Mouse (Mus musculus): ENCODE results near the gene Pld4.
A peak's percentile ranks its signal among the peaks of the same experiment; 100 is the strongest.

The Pld4 gene

DNA sequence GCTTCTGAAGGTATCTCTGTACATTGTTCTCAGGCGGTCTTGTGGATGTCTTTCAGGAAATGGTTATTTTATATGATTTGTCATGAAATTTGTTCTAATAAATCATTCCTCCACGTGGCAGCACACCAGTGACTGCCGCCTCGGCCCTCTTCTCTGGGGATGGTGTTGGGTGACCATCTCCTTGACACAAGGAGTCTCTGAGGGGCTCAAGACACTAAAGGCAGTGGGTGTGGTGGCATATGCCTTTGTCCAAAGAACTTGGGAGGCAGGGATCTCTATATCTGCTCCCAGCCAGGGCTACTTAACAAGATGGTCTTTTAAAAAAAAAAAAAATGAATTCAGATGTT lies 14.0 kb upstream of the Pld4 start:
- H3K36me3 ChIP-seq (ENCODE audit: control insufficient read depth, insufficient read depth, low read length, poor library complexity, severe bottlenecking) = no peaks in the 10 kb centered on the region
- H3K27me3 ChIP-seq (ENCODE audit: control insufficient read depth, insufficient read depth, low read length, poor library complexity, severe bottlenecking) = no peaks in the 10 kb centered on the region
- no peak for DNase-seq (ENCODE audit: low read depth, low spot score)

DNA sequence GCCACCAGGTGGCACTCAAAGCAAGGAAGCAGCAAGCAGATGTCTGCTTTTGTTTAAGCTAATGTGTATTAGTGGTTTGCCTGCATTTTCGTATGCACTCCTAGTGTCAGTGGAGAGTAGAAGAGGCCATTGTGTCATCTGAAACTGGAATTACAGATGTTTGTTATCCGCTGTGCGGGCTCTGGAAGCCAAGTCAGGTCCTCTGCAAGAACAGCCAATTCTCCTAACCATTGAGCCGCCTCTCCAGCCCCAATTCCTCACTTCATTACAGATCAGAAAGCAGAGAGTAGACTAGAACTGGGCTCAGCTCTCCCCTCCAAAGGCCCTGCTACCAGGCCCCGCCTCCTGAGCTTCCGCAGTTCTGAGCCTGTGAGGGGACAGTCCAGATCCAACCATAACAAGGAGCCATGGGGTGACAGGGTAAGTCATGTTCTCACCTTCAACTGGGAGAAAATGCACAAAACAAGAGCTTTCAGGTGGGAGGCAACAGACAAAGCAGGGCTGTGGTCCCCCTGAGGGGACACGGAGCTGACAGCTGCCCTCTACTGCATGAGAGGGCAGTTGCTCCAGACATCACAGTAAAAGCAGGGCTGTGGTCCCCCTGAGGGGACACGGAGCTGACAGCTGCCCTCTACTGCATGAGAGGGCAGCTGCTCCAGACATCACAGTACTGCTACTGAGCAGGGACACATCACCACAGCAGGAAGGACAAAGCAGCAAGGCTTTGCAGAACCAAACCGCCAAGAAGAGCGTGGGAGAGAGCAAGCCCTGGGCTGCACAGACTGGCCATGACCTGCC lies 13.4 kb upstream of the Pld4 start:
- Histone ChIP-seq H3K36me3 (ENCODE audit: control insufficient read depth, insufficient read depth, low read length, poor library complexity, severe bottlenecking) (no peaks in the 10 kb centered on the region), H3K27me3 (ENCODE audit: control insufficient read depth, insufficient read depth, low read length, poor library complexity, severe bottlenecking) (no peaks in the 10 kb centered on the region)
- DNase-seq (ENCODE audit: low read depth, low spot score) = peak; percentile 88

DNA sequence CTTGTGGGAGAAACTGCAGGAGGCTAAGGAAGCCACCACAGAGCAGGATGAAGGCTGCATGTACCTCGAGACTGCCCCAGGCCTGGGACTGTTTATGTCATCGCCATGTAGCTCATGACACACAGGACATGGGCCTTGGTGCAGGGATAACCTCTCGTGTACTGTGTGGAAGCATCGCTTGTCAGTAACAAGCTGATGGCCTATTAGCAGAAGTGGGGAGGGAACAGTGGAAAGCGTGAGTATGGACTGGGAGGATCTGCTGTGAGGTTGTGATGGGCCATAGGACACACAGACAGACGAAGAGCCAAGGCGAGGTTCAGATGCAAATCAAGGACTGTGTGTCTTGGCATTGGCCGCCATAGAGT lies 12.9 kb upstream of the Pld4 start:
- H3K27me3 ChIP-seq (ENCODE audit: control insufficient read depth, insufficient read depth, low read length, poor library complexity, severe bottlenecking) = no peaks in the 10 kb centered on the region
- DNase-seq (ENCODE audit: low read depth, low spot score) = no peak
- H3K36me3 ChIP-seq (ENCODE audit: control insufficient read depth, insufficient read depth, low read length, poor library complexity, severe bottlenecking) = no peaks in the 10 kb centered on the region

DNA sequence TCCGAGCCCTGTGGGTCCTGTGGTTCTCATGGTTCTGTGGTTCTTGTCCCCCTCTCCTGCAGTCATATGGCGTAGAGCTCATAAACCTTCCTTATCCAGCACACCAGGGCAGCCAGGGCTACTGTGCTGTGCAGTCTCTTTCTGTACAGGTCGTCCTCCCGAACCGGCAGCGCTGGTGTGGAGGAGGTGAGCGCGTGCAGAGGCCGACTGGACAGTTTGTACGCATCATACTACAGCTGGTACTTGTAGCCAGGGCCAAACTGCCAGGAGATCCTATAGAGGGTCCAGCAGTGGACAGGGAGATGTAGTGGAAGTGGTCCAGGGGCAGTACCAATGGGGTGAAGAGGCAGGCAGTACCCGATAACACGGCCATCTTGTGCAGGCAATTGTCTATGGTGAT lies 9.5 kb upstream of the Pld4 start:
- no peak for DNase-seq (ENCODE audit: low read depth, low spot score)

DNA sequence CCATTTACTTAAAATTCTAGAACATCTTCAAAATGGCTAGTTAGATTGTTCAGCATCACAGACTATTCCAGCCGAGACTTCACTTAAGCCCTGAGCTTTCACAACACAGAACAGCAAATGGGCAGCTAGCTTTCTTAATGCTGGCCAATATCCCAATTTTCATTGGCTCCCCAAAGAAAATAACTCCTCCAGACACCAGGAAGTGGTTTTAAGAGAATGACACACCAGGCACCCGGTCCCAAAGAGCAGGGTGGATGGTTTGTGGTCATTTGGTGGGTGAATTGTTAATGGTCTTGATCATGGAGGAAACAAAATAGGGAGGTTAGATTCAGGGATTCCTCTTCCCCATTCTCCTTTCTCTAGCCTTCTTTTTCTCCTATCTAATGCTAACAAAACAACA lies 8.1 kb upstream of the Pld4 start:
- H3K36me3 ChIP-seq (ENCODE audit: control insufficient read depth, insufficient read depth, low read length, poor library complexity, severe bottlenecking) = no peaks in the 10 kb centered on the region
- no peak for DNase-seq (ENCODE audit: low read depth, low spot score)
- H3K27me3 ChIP-seq (ENCODE audit: control insufficient read depth, insufficient read depth, low read length, poor library complexity, severe bottlenecking) = no peaks in the 10 kb centered on the region

More for the DNA sequence above, 9.5 kb upstream of the Pld4 start:
- Histone ChIP-seq H3K36me3 (ENCODE audit: control insufficient read depth, insufficient read depth, low read length, poor library complexity, severe bottlenecking) (no peaks in the 10 kb centered on the region), H3K27me3 (ENCODE audit: control insufficient read depth, insufficient read depth, low read length, poor library complexity, severe bottlenecking) (no peaks in the 10 kb centered on the region)

DNA sequence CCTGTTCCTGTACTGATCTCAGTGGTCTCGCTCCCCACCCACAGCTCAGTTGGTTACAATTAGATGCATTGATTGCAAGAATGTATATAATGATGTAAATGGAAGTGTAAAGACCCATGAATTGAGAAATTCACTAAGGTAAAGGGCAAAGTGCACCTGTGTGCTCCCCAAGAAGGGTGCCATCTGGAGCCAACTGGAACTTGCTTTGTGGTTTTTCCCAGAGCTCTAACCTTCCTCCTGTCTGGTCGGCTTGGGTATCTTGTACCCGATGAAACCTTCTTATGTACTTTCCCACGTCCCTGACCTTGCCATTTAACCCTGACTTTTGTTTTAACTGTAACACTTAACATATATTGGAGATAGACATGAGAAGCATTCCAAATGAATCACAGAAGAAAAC lies 4.6 kb upstream of the Pld4 start:
- no peak for DNase-seq (ENCODE audit: low read depth, low spot score)
- Histone ChIP-seq H3K36me3 (ENCODE audit: control insufficient read depth, insufficient read depth, low read length, poor library complexity, severe bottlenecking) (no peaks in the 10 kb centered on the region), H3K27me3 (ENCODE audit: control insufficient read depth, insufficient read depth, low read length, poor library complexity, severe bottlenecking) (no peaks in the 10 kb centered on the region)

DNA sequence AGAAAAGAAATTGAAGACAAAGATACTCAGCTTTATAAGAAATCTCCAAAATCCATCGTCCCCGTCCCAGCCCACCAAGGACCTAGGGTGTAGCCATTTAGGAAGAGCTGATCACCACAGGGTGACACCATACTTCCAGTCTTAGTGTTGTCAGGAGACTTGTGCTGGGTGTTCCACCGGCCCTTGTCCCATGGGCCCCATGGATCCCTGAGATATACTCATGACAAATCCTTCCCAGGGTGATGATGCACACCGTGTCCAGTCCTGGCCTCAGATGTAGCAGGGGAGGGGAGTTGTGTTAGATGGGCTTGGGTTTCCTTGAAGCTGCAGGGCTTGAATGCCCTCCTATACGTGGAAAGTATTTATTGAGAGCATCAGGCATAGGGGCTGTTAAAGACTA lies 2.6 kb upstream of the Pld4 start:
- Histone ChIP-seq H3K36me3 (ENCODE audit: control insufficient read depth, insufficient read depth, low read length, poor library complexity, severe bottlenecking) (no peaks in the 10 kb centered on the region), H3K27me3 (ENCODE audit: control insufficient read depth, insufficient read depth, low read length, poor library complexity, severe bottlenecking) (no peaks in the 10 kb centered on the region)
- no peak for DNase-seq (ENCODE audit: low read depth, low spot score)

DNA sequence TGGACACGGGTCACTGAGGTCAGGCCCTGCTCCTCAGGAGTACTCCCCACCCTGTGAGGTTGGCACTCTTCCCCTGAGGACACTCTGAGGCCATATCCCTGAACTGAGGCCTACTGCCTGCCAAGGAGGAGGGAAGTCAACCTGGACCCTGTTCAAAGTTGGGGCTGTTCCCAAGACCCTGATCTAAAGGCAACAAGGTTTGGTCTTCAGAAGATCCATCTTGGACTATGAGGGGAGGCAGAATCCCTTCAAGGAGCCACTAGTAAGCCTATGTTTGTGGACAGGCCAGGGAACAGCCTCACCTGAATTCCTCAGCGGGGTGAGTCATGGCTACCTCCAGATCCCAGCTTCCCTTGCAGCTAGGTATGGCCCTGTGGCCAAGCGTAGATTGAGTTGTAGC lies 984 bp upstream of the Pld4 start:
- DNase-seq (ENCODE audit: low read depth, low spot score) = no peak
- H3K27me3 ChIP-seq (ENCODE audit: control insufficient read depth, insufficient read depth, low read length, poor library complexity, severe bottlenecking) = no peaks in the 10 kb centered on the region
- H3K36me3 ChIP-seq (ENCODE audit: control insufficient read depth, insufficient read depth, low read length, poor library complexity, severe bottlenecking) = peaks cover 6% of the 10 kb centered on the region

DNA sequence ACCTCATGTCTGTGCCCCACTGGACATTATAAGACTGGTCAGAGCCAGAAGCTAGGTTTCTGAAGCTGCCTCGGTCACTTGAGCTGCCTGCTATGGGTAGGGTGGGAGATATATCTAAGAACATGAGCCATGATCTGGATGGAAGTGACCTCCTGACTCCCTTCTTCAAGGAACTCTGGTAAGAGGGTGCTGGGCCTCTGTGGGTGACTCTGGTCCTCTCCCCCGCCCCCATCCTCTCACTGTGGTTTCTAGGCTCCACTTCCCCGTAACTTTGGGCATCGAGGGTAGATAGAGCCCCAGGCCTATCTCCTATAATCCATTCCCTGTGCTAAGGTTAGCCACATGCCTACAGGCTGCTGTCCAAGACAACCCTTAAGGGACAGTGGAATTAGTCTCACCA lies 956 bp downstream of the Pld4 start:
- H3K27me3 ChIP-seq (ENCODE audit: control insufficient read depth, insufficient read depth, low read length, poor library complexity, severe bottlenecking) = no peaks in the 10 kb centered on the region
- peak; percentile 28 for DNase-seq (ENCODE audit: low read depth, low spot score)
- H3K36me3 ChIP-seq (ENCODE audit: control insufficient read depth, insufficient read depth, low read length, poor library complexity, severe bottlenecking) = peaks cover 12% of the 10 kb centered on the region

DNA sequence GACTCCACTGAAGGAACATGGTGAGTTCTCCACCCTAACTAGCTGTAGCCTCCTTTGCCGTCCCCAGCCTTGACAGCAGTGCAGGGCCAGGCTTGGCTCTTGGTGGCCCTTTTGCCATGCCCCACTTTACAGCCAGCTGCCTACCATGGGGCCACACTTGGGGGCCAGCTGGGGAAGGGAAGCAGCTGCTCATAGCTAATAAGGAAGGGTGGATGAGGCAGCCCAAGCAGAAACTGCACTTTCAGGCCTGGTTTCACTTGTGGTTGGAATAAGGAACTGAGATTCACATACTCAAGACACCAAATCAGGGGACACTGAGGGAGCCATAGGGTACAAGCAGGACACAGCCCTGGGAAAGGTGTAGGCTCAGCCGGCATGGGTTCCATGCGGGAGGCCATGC lies 1.6 kb downstream of the Pld4 start:
- peak; percentile 84 for DNase-seq (ENCODE audit: low read depth, low spot score)
- no peaks in the 10 kb centered on the region for H3K27me3 ChIP-seq (ENCODE audit: control insufficient read depth, insufficient read depth, low read length, poor library complexity, severe bottlenecking)
- H3K36me3 ChIP-seq (ENCODE audit: control insufficient read depth, insufficient read depth, low read length, poor library complexity, severe bottlenecking) = peaks cover 16% of the 10 kb centered on the region

DNA sequence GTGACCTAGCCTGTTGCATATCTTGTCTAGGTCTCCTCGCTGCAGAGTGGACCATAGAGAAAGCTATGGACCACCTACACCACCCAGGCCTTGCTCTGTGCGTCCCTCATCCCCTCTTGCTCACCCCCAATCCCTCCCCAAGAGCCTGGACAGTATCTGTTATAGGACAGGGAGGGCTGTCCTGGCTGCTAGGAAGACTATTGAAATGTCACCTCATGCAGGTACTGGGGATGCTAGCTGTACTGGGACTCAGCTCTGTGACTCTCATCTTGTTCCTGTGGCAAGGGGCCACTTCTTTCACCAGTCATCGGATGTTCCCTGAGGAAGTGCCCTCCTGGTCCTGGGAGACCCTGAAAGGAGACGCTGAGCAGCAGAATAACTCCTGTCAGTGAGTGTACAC lies 2.7 kb downstream of the Pld4 start:
- peaks cover 21% of the 10 kb centered on the region for H3K36me3 ChIP-seq (ENCODE audit: control insufficient read depth, insufficient read depth, low read length, poor library complexity, severe bottlenecking)
- no peak for DNase-seq (ENCODE audit: low read depth, low spot score)
- no peaks in the 10 kb centered on the region for H3K27me3 ChIP-seq (ENCODE audit: control insufficient read depth, insufficient read depth, low read length, poor library complexity, severe bottlenecking)

DNA sequence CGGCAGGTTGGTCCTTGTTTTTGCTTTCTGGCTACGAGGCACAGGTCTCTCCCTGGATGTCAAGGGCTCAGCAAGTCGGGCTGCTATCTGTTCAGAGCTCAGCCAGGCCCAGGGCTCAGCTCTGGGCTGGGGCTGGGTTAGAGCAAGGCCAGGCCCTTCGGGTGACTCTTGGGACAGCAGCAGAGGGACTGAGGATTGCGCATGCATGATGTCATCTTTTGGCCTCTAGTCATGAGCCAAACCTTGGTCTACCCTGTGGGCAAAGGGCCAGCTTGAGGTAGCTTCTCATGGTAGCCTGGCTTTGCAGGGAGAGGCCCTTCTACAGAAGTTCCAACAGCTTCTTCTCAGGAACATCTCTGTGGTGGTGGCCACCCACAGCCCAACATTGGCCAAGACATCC lies 3.7 kb downstream of the Pld4 start:
- DNase-seq (ENCODE audit: low read depth, low spot score) = no peak
- Histone ChIP-seq H3K36me3 (ENCODE audit: control insufficient read depth, insufficient read depth, low read length, poor library complexity, severe bottlenecking) (peaks cover 25% of the 10 kb centered on the region), H3K27me3 (ENCODE audit: control insufficient read depth, insufficient read depth, low read length, poor library complexity, severe bottlenecking) (no peaks in the 10 kb centered on the region)

DNA sequence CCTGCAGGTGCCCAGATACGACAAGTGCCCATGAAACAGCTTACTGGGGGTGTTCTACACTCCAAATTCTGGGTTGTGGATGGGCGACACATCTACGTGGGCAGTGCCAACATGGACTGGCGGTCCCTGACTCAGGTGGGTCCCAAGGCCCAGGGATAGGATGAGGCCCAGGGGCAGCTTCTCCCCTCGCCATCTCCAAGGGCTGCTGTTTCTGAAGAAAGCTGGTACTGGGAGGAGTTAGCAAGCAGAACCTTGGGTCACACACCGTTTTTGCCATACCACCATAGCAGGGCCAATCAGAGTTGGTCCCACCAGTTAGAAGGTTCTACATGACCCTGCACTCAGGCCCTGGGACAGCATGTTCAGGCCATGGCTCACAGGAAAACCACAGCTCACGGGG lies 4.5 kb downstream of the Pld4 start:
- Histone ChIP-seq H3K36me3 (ENCODE audit: control insufficient read depth, insufficient read depth, low read length, poor library complexity, severe bottlenecking) (peaks cover 25% of the 10 kb centered on the region), H3K27me3 (ENCODE audit: control insufficient read depth, insufficient read depth, low read length, poor library complexity, severe bottlenecking) (no peaks in the 10 kb centered on the region)
- DNase-seq (ENCODE audit: low read depth, low spot score) = no peak

DNA sequence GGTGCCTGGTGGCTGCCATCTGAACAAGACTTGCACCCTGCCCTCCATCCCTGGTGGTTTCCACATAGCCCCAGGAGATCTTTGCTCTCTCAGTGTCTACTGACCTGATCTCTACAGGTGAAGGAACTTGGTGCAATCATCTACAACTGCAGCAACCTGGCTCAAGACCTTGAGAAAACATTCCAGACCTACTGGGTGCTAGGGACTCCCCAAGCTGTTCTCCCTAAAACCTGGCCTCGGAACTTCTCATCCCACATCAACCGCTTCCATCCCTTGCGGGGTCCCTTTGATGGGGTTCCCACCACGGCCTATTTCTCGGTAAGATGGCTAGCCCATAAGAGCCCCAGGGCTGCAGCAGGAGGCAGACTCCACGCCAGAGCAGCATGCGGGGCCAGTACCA lies 6.1 kb downstream of the Pld4 start:
- Histone ChIP-seq H3K27me3 (ENCODE audit: control insufficient read depth, insufficient read depth, low read length, poor library complexity, severe bottlenecking) (no peaks in the 10 kb centered on the region), H3K36me3 (ENCODE audit: control insufficient read depth, insufficient read depth, low read length, poor library complexity, severe bottlenecking) (peaks cover 25% of the 10 kb centered on the region)
- DNase-seq (ENCODE audit: low read depth, low spot score) = no peak

DNA sequence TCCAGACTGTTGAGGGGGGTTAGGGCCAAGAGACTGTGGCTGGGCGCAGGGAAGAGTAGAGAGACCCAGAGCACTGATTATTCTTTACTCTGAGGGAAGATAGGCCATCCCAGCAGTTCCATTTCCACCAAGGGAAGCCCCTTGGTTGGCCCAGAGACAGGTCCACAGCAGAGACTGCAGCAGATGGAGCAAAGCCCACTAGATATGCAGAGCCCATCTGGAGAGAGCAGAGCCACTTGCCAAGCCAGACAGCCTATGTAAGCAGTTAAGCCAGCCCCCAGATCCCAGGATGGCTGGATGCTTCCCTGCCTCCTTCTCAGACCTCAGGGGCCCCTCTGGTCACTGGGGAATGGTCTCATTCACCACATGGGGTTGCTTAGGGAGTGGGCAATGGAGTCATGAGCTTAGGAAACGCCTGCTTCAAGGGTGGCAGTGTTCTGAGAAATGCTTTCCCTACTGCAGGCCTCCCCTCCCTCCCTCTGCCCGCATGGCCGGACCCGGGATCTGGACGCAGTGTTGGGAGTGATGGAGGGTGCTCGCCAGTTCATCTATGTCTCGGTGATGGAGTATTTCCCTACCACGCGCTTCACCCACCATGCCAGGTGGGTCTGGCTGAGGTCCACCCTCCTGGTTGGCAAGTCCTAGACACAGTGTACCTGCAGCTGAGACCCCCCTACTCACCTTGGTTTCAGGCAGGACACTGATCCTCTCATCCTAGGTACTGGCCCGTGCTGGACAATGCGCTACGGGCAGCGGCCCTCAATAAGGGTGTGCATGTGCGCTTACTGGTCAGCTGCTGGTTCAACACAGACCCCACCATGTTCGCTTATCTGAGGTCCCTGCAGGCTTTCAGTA lies 6.8 kb downstream of the Pld4 start:
- DNase-seq (ENCODE audit: low read depth, low spot score) = no peak
- Histone ChIP-seq H3K36me3 (ENCODE audit: control insufficient read depth, insufficient read depth, low read length, poor library complexity, severe bottlenecking) (peaks cover 25% of the 10 kb centered on the region), H3K27me3 (ENCODE audit: control insufficient read depth, insufficient read depth, low read length, poor library complexity, severe bottlenecking) (no peaks in the 10 kb centered on the region)

All from splenic B cell, adult 2 months (primary cell).